Mouse (Mus musculus) embryonic facial prominence, embryonic 15.5 days (tissue): ENCODE results near the gene Slc9a3r1. TPM values are rescaled to one million over a fixed set of nuclear protein-coding genes. Genes with fewer than 3 reads are reported as not detected.

ENCODE experiments used
- ATAC-seq: fragments of 200-750 bp; cut with Nextera tagmentation; 2 replicates; pipeline ENCODE4 v1.8.0; 2017; ENCODE audit warnings: low read depth, moderate TSS enrichment; ENCODE audit not compliant: insufficient number of reproducible peaks, low FRiP score, low TSS enrichment
- H3K27ac ChIP-seq: fragments of 300-500 bp; sonication (generic); replicated peaks from 2 replicates; pipeline ENCODE4 v1.5.1; 2015; ENCODE audit warnings: mild to moderate bottlenecking, inconsistent platforms
- H3K27me3 ChIP-seq: fragments of 300-500 bp; sonication (generic); 2 replicates; pipeline ENCODE4 v1.6.1; 2015; ENCODE audit warnings: inconsistent platforms
- H3K36me3 ChIP-seq: fragments of 300-500 bp; sonication (generic); 2 replicates; pipeline ENCODE4 v1.6.1; 2015; ENCODE audit warnings: mild to moderate bottlenecking, inconsistent platforms
- H3K4me1 ChIP-seq: fragments of 300-500 bp; sonication (generic); 2 replicates; pipeline ENCODE4 v1.6.1; 2015; ENCODE audit warnings: inconsistent platforms
- H3K4me2 ChIP-seq: fragments of 300-500 bp; sonication (generic); replicated peaks from 2 replicates; pipeline ENCODE4 v1.6.1; 2015; ENCODE audit warnings: mild to moderate bottlenecking, inconsistent platforms
- H3K4me3 ChIP-seq: fragments of 300-500 bp; sonication (generic); replicated peaks from 2 replicates; pipeline ENCODE4 v1.5.1; 2015; ENCODE audit warnings: mild to moderate bottlenecking, inconsistent platforms
- H3K9ac ChIP-seq: fragments of 300-500 bp; sonication (generic); 2 replicates; pipeline ENCODE4 v1.6.1; 2015; ENCODE audit warnings: inconsistent platforms
- H3K9me3 ChIP-seq: fragments of 300-500 bp; sonication (generic); replicated peaks from 2 replicates; pipeline ENCODE4 v1.6.1; 2016; ENCODE audit warnings: inconsistent platforms
- WGBS: fragments of 180-500 bp; shearing (Covaris S2); methylation state at CpG from one replicate; pipeline ENCODE4 v1.1.7; 2015; 5-methylcytosine and 5-hydroxymethylcytosine counted together
- polyA plus RNA-seq: library from polyadenylated mRNA; unstranded; fragments of >200 nt; fragmentation: Nextera tagmentation; extraction: Ambion mirVana; gene quantifications from 2 replicates; pipeline ENCODE4 v1.2.1, GENCODE M21; 2015

Slc9a3r1 gene
- polyA plus RNA-seq, 1 experiment from 2014 or later, result 51.8 TPM

DNA sequence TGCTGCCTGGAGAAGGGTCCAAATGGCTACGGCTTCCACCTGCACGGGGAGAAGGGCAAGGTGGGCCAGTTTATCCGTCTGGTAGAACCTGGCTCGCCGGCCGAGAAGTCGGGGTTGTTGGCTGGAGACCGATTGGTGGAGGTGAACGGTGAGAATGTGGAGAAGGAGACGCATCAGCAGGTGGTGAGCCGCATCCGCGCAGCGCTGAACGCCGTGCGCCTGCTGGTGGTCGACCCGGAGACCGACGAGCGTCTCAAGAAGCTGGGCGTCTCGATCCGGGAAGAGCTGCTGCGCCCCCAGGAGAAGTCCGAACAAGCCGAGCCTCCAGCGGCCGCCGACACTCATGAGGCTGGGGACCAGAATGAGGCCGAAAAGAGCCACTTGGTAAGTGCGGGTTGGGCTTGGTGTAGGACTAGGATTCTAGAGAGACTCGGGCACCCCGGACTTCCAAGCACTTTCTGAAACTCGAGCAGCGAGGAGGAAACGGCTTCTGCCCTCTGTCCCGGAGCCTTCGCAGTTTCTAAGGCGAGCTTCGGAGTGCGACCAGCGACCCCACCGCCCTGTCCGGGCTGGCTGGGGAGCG lies 518 bp downstream of the Slc9a3r1 start:
- peak overlapping the region; percentile 45 for H3K9ac ChIP-seq

GRCm38 (mm10) chr11:115164341-115164975 lies 1.3 kb downstream of the Slc9a3r1 start:
- H3K27me3 ChIP-seq, result peaks cover 42% of the 10 kb centered on the region
- under 1% methylated on average over 14 of the region's 14 CpGs for WGBS

More for the DNA sequence above, 518 bp downstream of the Slc9a3r1 start:
- ATAC-seq, result no peak
- H3K4me1 ChIP-seq, result peaks cover 30% of the 10 kb centered on the region
- under 1% methylated on average over 47 of the region's 47 CpGs for WGBS
- H3K36me3 ChIP-seq, result no peaks in the 10 kb centered on the region
- no peaks in the 10 kb centered on the region for H3K9me3 ChIP-seq
- 0 out of 2 replicates have a peak overlapping the region, but pooled peaks have one; percentile 39 for H3K27ac ChIP-seq
- H3K4me3 ChIP-seq, result peak overlapping the region; percentile 65
- H3K4me2 ChIP-seq, result peak overlapping the region; percentile 94
- H3K27me3 ChIP-seq, result peaks cover 42% of the 10 kb centered on the region

DNA sequence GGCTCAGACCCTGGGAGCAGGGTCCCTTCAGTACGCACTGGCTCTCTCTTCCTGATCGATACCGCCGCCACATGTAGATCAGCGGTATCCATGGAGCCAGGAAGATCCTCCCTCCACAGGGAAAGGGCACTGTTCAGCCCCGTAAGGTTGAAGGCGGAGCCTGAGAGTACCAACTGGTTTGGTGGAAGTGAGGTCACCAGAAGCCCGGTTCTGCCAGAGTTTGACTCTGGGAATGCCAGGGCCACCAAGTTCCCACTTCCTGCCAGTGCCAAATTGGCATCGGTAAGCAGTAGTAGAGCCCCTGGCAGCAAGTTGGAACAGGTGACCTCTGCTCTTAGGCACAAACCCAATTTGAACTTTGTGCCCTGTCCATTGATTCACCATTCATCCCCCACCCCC lies 1.8 kb downstream of the Slc9a3r1 start:
- Histone ChIP-seq H3K9ac (no peak overlapping the region), H3K9me3 (no peaks in the 10 kb centered on the region), H3K27ac (no peak overlapping the region), H3K4me1 (peaks cover 30% of the 10 kb centered on the region), H3K27me3 (peaks cover 42% of the 10 kb centered on the region), H3K36me3 (no peaks in the 10 kb centered on the region), H3K4me2 (peak overlapping the region; percentile 94), H3K4me3 (peak overlapping the region; percentile 65)
- ATAC-seq, result no peak
- WGBS, result 3% methylated on average over 9 of the region's 9 CpGs

More at GRCm38 (mm10) chr11:115164341-115164975, 1.3 kb downstream of the Slc9a3r1 start:
- Histone ChIP-seq H3K4me3 (peak overlapping the region; percentile 65), H3K4me1 (peaks cover 30% of the 10 kb centered on the region), H3K4me2 (peak overlapping the region; percentile 94), H3K27ac (no peak overlapping the region), H3K36me3 (no peaks in the 10 kb centered on the region), H3K9me3 (no peaks in the 10 kb centered on the region), H3K9ac (no peak overlapping the region)
- no peak for ATAC-seq

DNA sequence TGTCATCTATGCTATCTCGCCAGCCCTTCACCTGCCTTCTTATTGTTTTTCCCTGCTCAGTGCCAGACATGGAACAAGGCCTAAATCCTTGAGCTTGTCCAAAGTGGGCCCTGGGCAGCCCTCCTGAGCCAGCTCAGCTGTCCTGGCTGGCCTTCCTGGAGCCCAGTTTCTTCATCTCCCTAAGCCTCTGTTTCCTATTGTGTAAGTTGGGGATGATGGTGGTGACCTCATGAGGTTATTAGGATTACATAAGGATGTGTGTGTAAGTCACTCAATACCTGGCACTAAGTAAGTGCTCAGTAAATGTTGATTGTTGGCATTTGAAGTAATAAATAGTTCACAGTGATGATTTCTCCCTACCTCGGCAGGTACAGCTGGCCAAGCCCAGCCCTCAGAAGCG lies 3.6 kb downstream of the Slc9a3r1 start:
- no peaks in the 10 kb centered on the region for H3K9me3 ChIP-seq
- 72% methylated on average over 3 of the region's 3 CpGs for WGBS
- no peak overlapping the region for H3K9ac ChIP-seq
- H3K27me3 ChIP-seq, result peaks cover 39% of the 10 kb centered on the region
- ATAC-seq, result no peak
- no peak overlapping the region for H3K4me2 ChIP-seq
- peaks cover 37% of the 10 kb centered on the region for H3K4me1 ChIP-seq
- H3K4me3 ChIP-seq, result no peak overlapping the region
- no peak overlapping the region for H3K27ac ChIP-seq
- H3K36me3 ChIP-seq, result no peaks in the 10 kb centered on the region

DNA sequence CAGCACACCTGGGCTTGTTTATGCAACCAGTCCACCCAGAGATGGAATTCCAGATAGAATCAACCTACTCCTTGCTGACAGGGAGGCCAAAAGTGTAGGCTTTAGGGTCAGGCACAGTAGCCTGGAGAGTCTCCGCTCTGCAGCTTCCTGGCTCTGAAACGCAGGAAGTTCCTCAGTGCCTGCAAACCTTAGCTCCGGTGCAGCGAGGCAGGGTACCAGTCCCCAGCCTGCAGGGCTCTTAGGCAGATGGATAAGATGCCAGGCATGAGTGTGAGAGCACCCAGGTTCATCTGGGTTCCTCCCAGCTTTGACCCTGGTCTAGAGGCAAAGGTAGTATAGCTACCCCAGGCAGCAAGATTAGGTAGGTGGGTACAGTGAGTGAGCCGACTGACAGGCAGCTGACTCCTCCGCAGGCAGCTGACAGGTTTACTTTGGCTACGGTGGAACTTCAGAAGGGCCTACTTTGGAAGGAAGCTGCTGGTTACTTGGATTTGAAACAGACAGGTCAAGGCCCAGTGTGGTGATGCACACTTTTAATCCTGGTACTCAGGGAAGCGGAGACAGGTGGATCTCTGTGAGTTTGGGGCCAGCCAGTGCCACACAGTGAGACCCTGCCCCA lies 4.6 kb downstream of the Slc9a3r1 start:
- Histone ChIP-seq H3K27ac (no peak overlapping the region), H3K4me1 (peaks cover 40% of the 10 kb centered on the region), H3K27me3 (peaks cover 38% of the 10 kb centered on the region), H3K4me3 (no peak overlapping the region), H3K9ac (no peak overlapping the region), H3K4me2 (no peak overlapping the region), H3K36me3 (no peaks in the 10 kb centered on the region), H3K9me3 (no peaks in the 10 kb centered on the region)
- 73% methylated on average over 8 of the region's 8 CpGs for WGBS
- ATAC-seq, result no peak

DNA sequence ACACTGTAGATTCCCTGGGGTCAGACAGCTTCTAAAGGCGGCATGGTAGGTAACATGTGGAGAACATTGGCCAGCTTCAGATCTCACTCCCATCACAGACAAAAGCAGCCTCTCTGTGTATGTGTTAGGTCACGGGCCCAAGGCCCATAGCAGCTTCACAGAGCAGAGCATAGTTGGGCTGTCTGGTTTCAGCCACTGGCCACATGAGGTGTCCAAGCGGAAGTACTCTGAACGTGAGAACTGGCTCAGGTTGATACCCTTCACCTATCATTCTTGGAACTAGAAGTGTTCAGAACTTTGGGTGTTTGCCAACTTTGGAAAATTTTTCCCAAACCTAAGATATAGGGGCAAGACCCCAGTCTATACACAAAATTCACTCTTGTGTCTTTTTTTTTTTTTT lies 6.3 kb downstream of the Slc9a3r1 start:
- no peak overlapping the region for H3K9ac ChIP-seq
- WGBS, result 91% methylated on average over 4 of the region's 4 CpGs
- no peaks in the 10 kb centered on the region for H3K9me3 ChIP-seq
- no peak for ATAC-seq
- no peaks in the 10 kb centered on the region for H3K36me3 ChIP-seq
- H3K4me1 ChIP-seq, result peaks cover 39% of the 10 kb centered on the region
- H3K27me3 ChIP-seq, result peaks cover 31% of the 10 kb centered on the region
- H3K4me3 ChIP-seq, result no peak overlapping the region
- H3K27ac ChIP-seq, result no peak overlapping the region
- no peak overlapping the region for H3K4me2 ChIP-seq

DNA sequence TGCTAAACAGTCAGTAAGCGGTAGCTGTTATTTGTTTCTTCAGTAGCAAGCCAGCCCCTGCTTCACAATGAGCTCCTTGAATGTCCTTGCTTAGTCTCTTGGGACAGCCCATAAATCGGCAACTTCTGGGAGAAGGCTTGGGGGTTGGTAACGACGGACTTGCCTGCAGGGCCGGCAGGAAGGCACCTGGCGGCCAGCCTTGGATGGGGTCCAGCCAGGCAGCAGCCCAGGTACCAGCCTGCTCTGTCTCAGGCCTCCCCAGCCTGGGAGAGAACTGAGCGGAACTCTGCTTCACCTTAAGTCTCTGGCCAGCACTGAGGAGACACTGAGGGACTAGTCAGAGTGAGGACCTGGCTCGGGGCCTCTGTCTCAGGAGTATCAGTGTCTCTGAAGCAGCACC lies 8.0 kb downstream of the Slc9a3r1 start:
- Histone ChIP-seq H3K27me3 (peaks cover 22% of the 10 kb centered on the region), H3K9ac (no peak overlapping the region), H3K27ac (no peak overlapping the region), H3K4me1 (peaks cover 37% of the 10 kb centered on the region), H3K36me3 (no peaks in the 10 kb centered on the region), H3K4me2 (no peak overlapping the region), H3K9me3 (no peaks in the 10 kb centered on the region), H3K4me3 (no peak overlapping the region)
- no peak for ATAC-seq
- WGBS, result 42% methylated on average over 8 of the region's 8 CpGs

DNA sequence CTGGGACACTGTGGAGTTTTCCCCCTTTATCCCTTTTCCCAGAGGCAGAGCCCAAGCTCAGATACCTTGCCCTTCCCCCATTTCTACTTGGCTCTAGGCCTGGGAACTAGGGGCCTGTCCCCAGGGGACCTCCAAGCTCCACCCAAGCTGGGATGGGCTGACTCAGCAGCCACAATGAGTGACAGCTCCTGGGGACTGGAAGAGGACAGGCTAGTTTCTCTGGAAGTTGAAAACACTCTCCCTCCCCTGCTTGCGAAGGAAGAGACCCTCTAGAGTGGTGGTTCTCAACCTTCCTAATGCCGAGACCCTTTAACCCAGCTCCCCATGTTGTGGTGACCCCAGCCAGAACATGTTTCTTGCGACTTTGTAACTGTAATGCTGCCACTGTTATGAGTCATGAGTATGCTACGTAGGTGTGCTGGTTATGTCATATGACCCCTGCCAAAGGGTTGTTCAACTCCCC lies 9.7 kb downstream of the Slc9a3r1 start:
- no peak overlapping the region for H3K27ac ChIP-seq
- 29% methylated on average over 4 of the region's 4 CpGs for WGBS
- no peaks in the 10 kb centered on the region for H3K36me3 ChIP-seq
- H3K27me3 ChIP-seq, result peaks cover 23% of the 10 kb centered on the region
- H3K4me1 ChIP-seq, result peaks cover 53% of the 10 kb centered on the region
- H3K9ac ChIP-seq, result no peak overlapping the region
- 0 out of 2 replicates have a peak overlapping the region, but pooled peaks have one; percentile 12 for H3K4me2 ChIP-seq
- no peaks in the 10 kb centered on the region for H3K9me3 ChIP-seq
- ATAC-seq, result no peak
- H3K4me3 ChIP-seq, result no peak overlapping the region

DNA sequence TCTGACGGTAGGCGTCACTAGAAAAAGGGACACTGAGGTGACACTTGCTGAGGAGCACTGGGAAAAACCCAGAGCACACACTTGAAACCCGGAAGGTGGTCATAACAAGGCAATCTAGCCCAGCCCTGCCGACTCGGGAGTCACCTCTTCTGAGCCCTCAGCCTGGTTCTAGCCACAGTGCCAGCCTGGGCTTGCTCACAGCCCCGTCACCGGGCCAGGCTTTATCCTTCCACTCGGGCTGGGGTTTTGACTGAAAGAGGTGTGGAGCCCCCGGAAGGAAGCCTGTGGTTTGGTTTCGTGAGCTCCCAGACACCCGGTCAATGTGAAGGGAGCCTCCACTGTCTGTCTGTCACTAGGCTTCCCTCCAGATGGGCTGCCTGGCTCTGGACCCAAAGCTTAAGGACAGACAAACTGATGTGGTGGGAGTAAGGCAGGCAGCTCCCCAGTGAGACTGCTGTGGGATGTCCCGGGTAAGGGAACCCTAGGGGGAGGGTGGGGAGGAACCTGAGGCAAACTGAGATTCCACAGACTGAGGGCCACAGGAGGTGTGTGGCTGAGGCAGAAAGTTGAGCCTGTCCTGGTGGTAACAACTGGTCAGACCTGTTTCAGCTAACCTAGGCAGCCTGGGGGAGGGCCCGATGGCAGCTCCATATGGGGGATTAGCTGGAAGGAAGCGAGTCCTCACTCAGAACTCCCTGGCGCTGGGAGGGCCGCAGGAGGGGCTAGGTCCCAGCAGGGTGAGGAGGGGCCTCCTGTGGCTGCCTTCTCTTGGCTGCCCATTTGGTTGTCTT lies 10.6 kb downstream of the Slc9a3r1 start:
- peaks cover 23% of the 10 kb centered on the region for H3K27me3 ChIP-seq
- peak overlapping the region; percentile 76 for H3K27ac ChIP-seq
- H3K4me1 ChIP-seq, result peaks cover 56% of the 10 kb centered on the region
- no peak overlapping the region for H3K4me3 ChIP-seq
- H3K36me3 ChIP-seq, result no peaks in the 10 kb centered on the region
- H3K4me2 ChIP-seq, result peak overlapping the region; percentile 25; the same call in 1 of the 2 replicates
- no peak overlapping the region for H3K9ac ChIP-seq
- ATAC-seq, result 0 out of 2 replicates have a peak, but pooled peaks have one; percentile 20
- no peaks in the 10 kb centered on the region for H3K9me3 ChIP-seq
- WGBS, result 7% methylated on average over 16 of the region's 16 CpGs

GRCm38 (mm10) chr11:115176399-115177190 lies 13.5 kb downstream of the Slc9a3r1 start:
- Histone ChIP-seq H3K9ac (no peak overlapping the region), H3K9me3 (no peaks in the 10 kb centered on the region), H3K4me2 (no peak overlapping the region), H3K36me3 (no peaks in the 10 kb centered on the region), H3K27ac (no peak overlapping the region), H3K4me1 (peaks cover 59% of the 10 kb centered on the region), H3K27me3 (peaks cover 23% of the 10 kb centered on the region), H3K4me3 (no peak overlapping the region)
- 64% methylated on average over 24 of the region's 24 CpGs for WGBS
- no peak for ATAC-seq
